In the genomic region with DNA sequence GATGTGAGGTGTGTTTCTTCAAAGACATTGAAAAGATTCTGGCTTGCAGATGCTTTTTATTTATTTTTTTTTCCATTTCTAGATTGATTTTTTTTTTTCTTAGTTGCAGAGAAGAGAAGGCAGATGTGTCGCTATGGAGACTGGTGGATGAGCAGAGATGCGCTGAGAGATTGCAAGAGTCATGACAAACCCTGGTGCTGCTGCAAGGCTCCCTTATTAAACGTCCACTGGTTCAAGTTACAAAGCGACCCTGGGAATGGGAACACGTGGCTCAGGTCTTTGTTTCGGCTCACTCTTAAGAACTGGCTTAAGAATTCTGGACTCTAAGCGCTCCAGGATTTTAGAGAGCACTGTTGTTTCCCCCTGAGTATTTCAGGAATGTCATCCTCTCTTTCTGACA, we compare ENCODE assay signal across 24 mouse cellular contexts.
DNase-seq lines count a peak whose midpoint lies in the region; ATAC-seq and TF ChIP-seq lines count a peak whose summit lies in the region.
"Had no signal": no experiment of that assay in that cellular context is flagged by ENCODE, and none has a peak within 500 bp of the region (broad histone marks: within the 10 kb centered on the region; RNA-seq: fewer than 3 reads in every experiment).

No protein-coding gene starts in this region.

- H3K4me1 ChIP-seq in hindbrain, postnatal 0 days (ENCODE audit: insufficient read depth, low read length) = no peaks in the 10 kb centered on the region
- H3K4me1 ChIP-seq in hindbrain, embryonic 12.5 days = no peaks in the 10 kb centered on the region
- H3K4me1 ChIP-seq in midbrain, embryonic 14.5 days (ENCODE audit: control insufficient read depth, insufficient read depth, low read length) = no peaks in the 10 kb centered on the region
- H3K4me1 ChIP-seq: hindbrain, embryonic 15.5 days; intestine, embryonic 15.5 days had no signal

- no peak overlapping the region for H3K4me3 ChIP-seq in hindbrain, postnatal 0 days (ENCODE audit: low read length)
- H3K4me3 ChIP-seq in hindbrain, embryonic 12.5 days = no peak overlapping the region
- no peak overlapping the region for H3K4me3 ChIP-seq in midbrain, embryonic 14.5 days (replicated peaks; ENCODE audit: low read depth, low read length)
- H3K4me3 ChIP-seq: gastrocnemius, adult 2 months; hindbrain, embryonic 15.5 days; intestine, embryonic 15.5 days; limb, embryonic 12.5 days; midbrain, embryonic 12.5 days had no signal

- no peak for TF ChIP-seq POLR2A in brain, embryonic 14.5 days (IDR thresholded peaks at IDR 0.05; ENCODE audit: borderline replicate concordance, extremely low read depth, insufficient read depth, insufficient read length, poor library complexity, severe bottlenecking)

- no peak overlapping the region for H3K27ac ChIP-seq in hindbrain, postnatal 0 days
- no peak overlapping the region for H3K27ac ChIP-seq in hindbrain, embryonic 12.5 days
- no peak overlapping the region for H3K27ac ChIP-seq in midbrain, embryonic 14.5 days (replicated peaks; ENCODE audit: low read depth, low read length)
- H3K27ac ChIP-seq: gastrocnemius, adult 2 months; hindbrain, embryonic 15.5 days; intestine, embryonic 15.5 days; limb, embryonic 12.5 days; midbrain, embryonic 12.5 days; stomach, postnatal 0 days had no signal

- peak; percentile 48 for DNase-seq in embryo, embryonic 10 days (ENCODE audit: low spot score)
- DNase-seq in embryo, embryonic 9.5 days (ENCODE audit: extremely low spot score) = no peak
- peak; percentile 33 for DNase-seq in hindbrain, postnatal 0 days (ENCODE audit: low spot score)
- DNase-seq in brain, embryonic 14.5 days (ENCODE audit: low read depth) = peak; percentile 66
- DNase-seq in midbrain, embryonic 14.5 days = peak; percentile 44
- no peak for DNase-seq in cerebellum, adult 11-12 months
- no peak for DNase-seq in frontal cortex, postnatal 10 days (ENCODE audit: low spot score in 2 of 2)
- DNase-seq: adrenal gland, postnatal 25 days; cerebellum, adult 18-20 months; cerebellum, postnatal 14 days; gastrocnemius, adult 2 months; heart, postnatal 4 days; kidney, adult 8-10 months; kidney, postnatal 10 days; liver, postnatal 0 days; thymus, adult 2 months had no signal

- H3K9ac ChIP-seq in hindbrain, postnatal 0 days (replicated peaks; ENCODE audit: low read length) = no peak overlapping the region
- no peak overlapping the region for H3K9ac ChIP-seq in hindbrain, embryonic 12.5 days
- no peak overlapping the region for H3K9ac ChIP-seq in midbrain, embryonic 14.5 days (replicated peaks; ENCODE audit: low read length)
- H3K9ac ChIP-seq: hindbrain, embryonic 15.5 days; intestine, embryonic 15.5 days; limb, embryonic 12.5 days; liver, postnatal 0 days; midbrain, embryonic 12.5 days had no signal

- H3K27me3 ChIP-seq in hindbrain, postnatal 0 days (ENCODE audit: insufficient read depth, low read length) = no peaks in the 10 kb centered on the region
- no peaks in the 10 kb centered on the region for H3K27me3 ChIP-seq in hindbrain, embryonic 12.5 days
- H3K27me3 ChIP-seq in midbrain, embryonic 14.5 days (ENCODE audit: control insufficient read depth, insufficient read depth, low read length) = no peaks in the 10 kb centered on the region
- H3K27me3 ChIP-seq: hindbrain, embryonic 15.5 days; intestine, embryonic 15.5 days; limb, embryonic 12.5 days; midbrain, embryonic 12.5 days had no signal

- ATAC-seq in hindbrain, postnatal 0 days = no peak
- no peak for ATAC-seq in hindbrain, embryonic 12.5 days (ENCODE audit: low FRiP score)
- ATAC-seq in midbrain, embryonic 14.5 days (ENCODE audit: low FRiP score, low TSS enrichment) = no peak
- ATAC-seq: intestine, embryonic 15.5 days; liver, postnatal 0 days; lung, postnatal 0 days had no signal

- no peak for TF ChIP-seq CTCF in hindbrain, postnatal 0 days (IDR thresholded peaks at IDR 0.05; ENCODE audit: low read depth)
- TF ChIP-seq CTCF in brain, embryonic 14.5 days (IDR thresholded peaks at IDR 0.05; ENCODE audit: borderline replicate concordance, extremely low read depth, insufficient read depth, insufficient read length) = no peak

- no peak overlapping the region for H3K4me2 ChIP-seq in hindbrain, postnatal 0 days (ENCODE audit: low read depth, low read length)
- H3K4me2 ChIP-seq in hindbrain, embryonic 12.5 days (replicated peaks) = no peak overlapping the region
- H3K4me2 ChIP-seq in midbrain, embryonic 14.5 days (ENCODE audit: low read length) = no peak overlapping the region
- H3K4me2 ChIP-seq: hindbrain, embryonic 15.5 days; intestine, embryonic 15.5 days; limb, embryonic 12.5 days; liver, embryonic 11.5 days; midbrain, embryonic 12.5 days had no signal

- 34% methylated on average over 7 of the region's 7 CpGs for WGBS in hindbrain, postnatal 0 days
- WGBS in hindbrain, embryonic 12.5 days = 42% methylated on average over 7 of the region's 7 CpGs
- 18% methylated on average over 7 of the region's 7 CpGs for WGBS in midbrain, embryonic 14.5 days

- no peaks in the 10 kb centered on the region for H3K9me3 ChIP-seq in hindbrain, postnatal 0 days (ENCODE audit: low read length)
- H3K9me3 ChIP-seq in hindbrain, embryonic 12.5 days (replicated peaks) = no peaks in the 10 kb centered on the region
- H3K9me3 ChIP-seq in midbrain, embryonic 14.5 days (ENCODE audit: control insufficient read depth, low read length) = no peaks in the 10 kb centered on the region
- H3K9me3 ChIP-seq: hindbrain, embryonic 15.5 days; intestine, embryonic 15.5 days; limb, embryonic 12.5 days; midbrain, embryonic 12.5 days had no signal

- H3K36me3 ChIP-seq in hindbrain, postnatal 0 days (ENCODE audit: insufficient read depth, low read length) = no peaks in the 10 kb centered on the region
- no peaks in the 10 kb centered on the region for H3K36me3 ChIP-seq in hindbrain, embryonic 12.5 days
- no peaks in the 10 kb centered on the region for H3K36me3 ChIP-seq in midbrain, embryonic 14.5 days (ENCODE audit: control insufficient read depth, insufficient read depth, low read length)
- H3K36me3 ChIP-seq: hindbrain, embryonic 15.5 days; intestine, embryonic 15.5 days; limb, embryonic 12.5 days; midbrain, embryonic 12.5 days had no signal

Comparison
In these comparisons a context has a peak if more than half of its experiments do, and no peak if none do; other contexts are left out.
1. DNase-seq: peak in embryo, embryonic 10 days (single experiment), hindbrain, postnatal 0 days (single experiment), brain, embryonic 14.5 days (single experiment) and midbrain, embryonic 14.5 days (single experiment); none in embryo, embryonic 9.5 days (single experiment), cerebellum, adult 11-12 months (single experiment) and frontal cortex, postnatal 10 days (0 of 2).